Mouse (Mus musculus): ENCODE results near the gene Gpsm1.
"Not testable (repeated sequence)": the region's sequence is repeated elsewhere in the genome, so short reads cannot be mapped to it uniquely, and the experiment has no call there.

Gpsm1 gene

GRCm38 (mm10) chr2:26380871-26381270, 65.6 kb downstream of the Gpsm1 start:
- not testable (repeated sequence) for DNase-seq

- DNase-seq: no peak
Observed at GRCm38 (mm10) chr2:26387713-26388112, 72.4 kb downstream of the Gpsm1 start.

GRCm38 (mm10) chr2:26388682-26389153, 73.4 kb downstream of the Gpsm1 start:
- DNase-seq: no peak

GRCm38 (mm10) chr2:26389154-26389690, 73.9 kb downstream of the Gpsm1 start, which contains the start of the genes Entr1 and Pmpca:
Gene Entr1, minus strand, starts transcription at chr2:26389316.
Gene Pmpca, plus strand, starts transcription at chr2:26389339.
- DNase-seq: peak; percentile 99

- no peak for DNase-seq
Observed at GRCm38 (mm10) chr2:26390954-26391353, 75.6 kb downstream of the Gpsm1 start.

GRCm38 (mm10) chr2:26391617-26392016, 76.3 kb downstream of the Gpsm1 start:
- peak; percentile 91 for DNase-seq

Measured in heart, adult 11 months (tissue).